Mouse (Mus musculus): ENCODE measurements at regions not wholly inside any gene's neighbourhood (a gene's known extent, or its start where the extent isn't known, plus 50 kb on each side); places are given as distances from the start of the nearest gene placed in this dataset.

DNA sequence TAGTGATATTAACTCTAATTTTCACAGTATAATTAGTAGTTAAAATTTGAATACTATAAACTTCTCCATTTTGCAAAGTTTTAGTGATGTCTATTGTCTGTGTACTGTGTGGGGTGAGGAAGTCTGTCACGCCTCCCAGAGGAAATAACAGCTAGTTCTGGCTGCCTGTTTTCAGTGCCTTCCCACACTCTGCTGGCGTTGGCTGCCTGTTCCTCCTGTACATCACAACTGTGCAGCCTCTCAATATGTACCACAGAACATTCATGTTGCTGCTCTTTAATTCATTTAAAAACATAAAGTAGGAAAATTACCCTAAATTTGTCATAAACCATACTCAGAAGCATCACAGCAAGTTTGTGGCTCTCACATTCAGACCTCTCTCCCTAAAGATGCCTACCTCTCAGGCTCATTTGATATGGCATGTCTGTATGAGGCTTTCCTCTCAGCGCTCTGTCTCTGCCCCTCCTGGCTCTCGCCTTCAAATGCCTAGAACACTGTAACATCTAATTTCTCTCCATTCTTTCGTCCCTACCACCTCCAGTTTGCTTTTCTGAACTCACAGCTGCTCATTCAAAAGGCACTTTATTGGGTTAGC is 239.7 kb upstream of the Zic4 start:
- TF ChIP-seq CTCF (IDR thresholded peaks at IDR 0.05; ENCODE audit: low read depth), result no peak
- TF ChIP-seq EP300 (optimal IDR thresholded peaks at IDR 0.05), result no peak

Measured in stomach, postnatal 0 days (tissue).